8 mouse cellular contexts compared by ENCODE assay signal in the genomic region with DNA sequence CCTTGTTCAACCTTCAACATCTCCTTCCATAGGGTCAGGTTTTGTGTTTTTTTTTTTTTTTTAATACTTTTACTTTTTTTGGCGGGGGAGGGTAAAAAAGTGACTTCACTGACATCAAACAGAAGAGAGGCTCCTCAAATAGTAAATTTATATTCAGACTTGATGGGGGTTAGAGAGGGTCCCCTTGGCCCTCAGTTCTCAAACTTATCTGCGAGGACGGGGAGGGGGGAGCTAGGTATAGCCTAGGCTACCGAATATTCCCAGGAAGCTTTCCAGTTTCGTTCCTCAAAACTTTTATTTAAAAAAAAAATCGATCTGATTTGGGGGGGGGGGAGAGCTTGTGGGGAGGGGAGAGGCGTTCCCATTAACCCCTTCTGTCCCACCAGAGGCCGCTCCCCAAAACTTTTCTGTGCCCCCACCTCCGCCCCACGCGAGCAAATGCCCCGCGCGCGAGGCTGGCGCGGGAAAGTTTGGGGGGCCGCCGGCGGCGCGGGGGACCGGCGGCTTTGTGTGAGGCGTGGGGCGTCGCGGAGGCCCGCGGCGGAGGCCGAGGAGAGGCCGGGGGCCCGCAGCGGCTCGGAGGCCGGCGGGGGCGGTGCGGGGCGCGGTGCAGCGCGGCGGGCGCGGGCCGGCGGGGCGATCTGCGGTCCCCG. TPM values are rescaled to one million over a fixed set of nuclear protein-coding genes. Genes with fewer than 3 reads are reported as not detected.
DNase-seq lines count a peak whose midpoint lies in the region; ATAC-seq and TF ChIP-seq lines count a peak whose summit lies in the region.

No protein-coding gene starts in this region.

- H3K4me2 ChIP-seq in kidney, postnatal 0 days (ENCODE audit: low read length): peak overlapping the region; percentile 80
- H3K4me2 ChIP-seq in forebrain, postnatal 0 days (ENCODE audit: low read depth): peak overlapping the region; percentile 71
- peak overlapping the region; percentile 62 for H3K4me2 ChIP-seq in liver, embryonic 13.5 days
- peak overlapping the region; percentile 75 for H3K4me2 ChIP-seq in stomach, embryonic 16.5 days (ENCODE audit: low read depth, low read length)

- no peaks in the 10 kb centered on the region for H3K36me3 ChIP-seq in kidney, postnatal 0 days (ENCODE audit: insufficient read depth, low read length)
- no peaks in the 10 kb centered on the region for H3K36me3 ChIP-seq in forebrain, postnatal 0 days (ENCODE audit: insufficient read depth)
- H3K36me3 ChIP-seq in liver, embryonic 13.5 days: no peaks in the 10 kb centered on the region
- H3K36me3 ChIP-seq in stomach, embryonic 16.5 days (ENCODE audit: control insufficient read depth, insufficient read depth, low read length): no peaks in the 10 kb centered on the region

- peak overlapping the region; percentile 100 for H3K9ac ChIP-seq in kidney, postnatal 0 days (ENCODE audit: low read depth, low read length)
- peak overlapping the region; percentile 90 for H3K9ac ChIP-seq in forebrain, postnatal 0 days
- peak overlapping the region; percentile 57 for H3K9ac ChIP-seq in liver, embryonic 13.5 days
- H3K9ac ChIP-seq in stomach, embryonic 16.5 days (ENCODE audit: low read length): peak overlapping the region; percentile 99

- DNase-seq in kidney, postnatal 0 days (ENCODE audit: low spot score): peak; percentile 49
- no peak for DNase-seq in kidney, postnatal 36 days
- DNase-seq in forebrain, postnatal 0 days: peak; percentile 24
- DNase-seq in liver, embryonic 13.5 days: no peak
- no peak for DNase-seq in spleen, postnatal 14 days (ENCODE audit: low spot score in 2 of 2)
- no peak for DNase-seq in frontal cortex, postnatal 36 days (ENCODE audit: low spot score in 2 of 2)

- H3K27me3 ChIP-seq in kidney, postnatal 0 days (ENCODE audit: insufficient read depth, low read length): no peaks in the 10 kb centered on the region
- H3K27me3 ChIP-seq in forebrain, postnatal 0 days (ENCODE audit: insufficient read depth, low read length): no peaks in the 10 kb centered on the region
- peaks cover 37% of the 10 kb centered on the region for H3K27me3 ChIP-seq in liver, embryonic 13.5 days
- H3K27me3 ChIP-seq in stomach, embryonic 16.5 days (ENCODE audit: control insufficient read depth, insufficient read depth, low read length): no peaks in the 10 kb centered on the region

- TF ChIP-seq CTCF in kidney, postnatal 0 days (IDR thresholded peaks at IDR 0.05; ENCODE audit: low read depth): no peak
- TF ChIP-seq CTCF in forebrain, postnatal 0 days (IDR thresholded peaks at IDR 0.05; ENCODE audit: low read depth): no peak

- no peaks in the 10 kb centered on the region for H3K9me3 ChIP-seq in kidney, postnatal 0 days (replicated peaks; ENCODE audit: low read length)
- H3K9me3 ChIP-seq in forebrain, postnatal 0 days (ENCODE audit: low read length): no peaks in the 10 kb centered on the region
- H3K9me3 ChIP-seq in liver, embryonic 13.5 days (replicated peaks): no peaks in the 10 kb centered on the region
- H3K9me3 ChIP-seq in stomach, embryonic 16.5 days (replicated peaks; ENCODE audit: control insufficient read depth, low read length): no peaks in the 10 kb centered on the region

- peak; percentile 60 for ATAC-seq in kidney, postnatal 0 days (replicated peaks; ENCODE audit: low FRiP score, low read depth)
- ATAC-seq in forebrain, postnatal 0 days: peak; percentile 50
- no peak for ATAC-seq in liver, embryonic 13.5 days (ENCODE audit: low read depth)
- 0 out of 2 replicates have a peak, but pooled peaks have one; percentile 36 for ATAC-seq in stomach, embryonic 16.5 days (ENCODE audit: insufficient read depth, low FRiP score)

- peak overlapping the region; percentile 98 for H3K27ac ChIP-seq in kidney, postnatal 0 days
- H3K27ac ChIP-seq in brown adipose tissue, adult 24 weeks (replicated peaks; ENCODE audit: low read depth, low read length): no peak overlapping the region
- peak overlapping the region; percentile 72 for H3K27ac ChIP-seq in forebrain, postnatal 0 days (ENCODE audit: low read depth, low read length)
- H3K27ac ChIP-seq in liver, embryonic 13.5 days: no peak overlapping the region
- H3K27ac ChIP-seq in stomach, embryonic 16.5 days (ENCODE audit: low read length): peak overlapping the region; percentile 88

- WGBS in kidney, postnatal 0 days: 2% methylated on average over 33 of the region's 52 CpGs
- WGBS in forebrain, postnatal 0 days: 5% methylated on average over 38 of the region's 52 CpGs
- WGBS in liver, embryonic 13.5 days (ENCODE audit: insufficient replicate concordance): 5% methylated on average over 17 of the region's 52 CpGs
- WGBS in stomach, embryonic 16.5 days: 2% methylated on average over 36 of the region's 52 CpGs

- peak overlapping the region; percentile 91 for H3K4me3 ChIP-seq in kidney, postnatal 0 days (replicated peaks; ENCODE audit: low read depth, low read length)
- peak overlapping the region; percentile 55 for H3K4me3 ChIP-seq in brown adipose tissue, adult 24 weeks (ENCODE audit: insufficient read depth, low read depth, low read length)
- peak overlapping the region; percentile 93 for H3K4me3 ChIP-seq in forebrain, postnatal 0 days (ENCODE audit: low read depth, low read length)
- peak overlapping the region; percentile 64 for H3K4me3 ChIP-seq in liver, embryonic 13.5 days (replicated peaks)
- peak overlapping the region; percentile 84 for H3K4me3 ChIP-seq in stomach, embryonic 16.5 days (replicated peaks; ENCODE audit: low read length)

- H3K4me1 ChIP-seq in kidney, postnatal 0 days (replicated peaks; ENCODE audit: insufficient read depth, low read length): peaks cover 5% of the 10 kb centered on the region; the same call in 1 of the 2 replicates
- H3K4me1 ChIP-seq in brown adipose tissue, adult 24 weeks (ENCODE audit: control insufficient read depth, insufficient read depth, insufficient read length, low read length): no peaks in the 10 kb centered on the region
- no peaks in the 10 kb centered on the region for H3K4me1 ChIP-seq in forebrain, postnatal 0 days (ENCODE audit: insufficient read depth)
- H3K4me1 ChIP-seq in liver, embryonic 13.5 days (replicated peaks): peaks cover 7% of the 10 kb centered on the region
- peaks cover under 1% of the 10 kb centered on the region; the same call in 1 of the 2 replicates for H3K4me1 ChIP-seq in stomach, embryonic 16.5 days (ENCODE audit: control insufficient read depth, insufficient read depth, low read length)

RNA-seq across cellular contexts. Expression of a gene that starts 0.4 kb away (rescaled TPM):
- polyA plus RNA-seq in kidney, postnatal 0 days (2015; fragmentation: Nextera tagmentation; extraction: Ambion mirVana): 26.6 and 27.6 TPM in 2 replicates
- 0.28 and 0.42 TPM in 2 replicates for polyA plus RNA-seq in brown adipose tissue, adult 24 weeks (2012; ENCODE audit: insufficient read depth, insufficient read length, missing spikeins)
- total RNA-seq in forebrain, postnatal 0 days (2014; rRNA removed): 13.8 and 21.9 TPM in 2 replicates
- polyA plus RNA-seq in forebrain, postnatal 0 days (2015; fragmentation: Nextera tagmentation; extraction: Ambion mirVana): 5.5 and 11.1 TPM in 2 replicates
- 2.1 and 4.3 TPM in 2 replicates for polyA plus RNA-seq in liver, embryonic 13.5 days (2015; fragmentation: Nextera tagmentation; extraction: Ambion mirVana)
- polyA plus RNA-seq in stomach, embryonic 16.5 days (2015; fragmentation: Nextera tagmentation; extraction: Ambion mirVana): 23.1 and 24.0 TPM in 2 replicates

Comparison
In these comparisons a context has a peak if more than half of its experiments do, and no peak if none do; other contexts are left out.
1. DNase-seq: peak in kidney, postnatal 0 days (single experiment) and forebrain, postnatal 0 days (single experiment); none in kidney, postnatal 36 days (0 of 2), liver, embryonic 13.5 days (single experiment), spleen, postnatal 14 days (0 of 2) and frontal cortex, postnatal 36 days (0 of 2).
2. H3K27ac ChIP-seq: peak in kidney, postnatal 0 days (single experiment), forebrain, postnatal 0 days (single experiment) and stomach, embryonic 16.5 days (single experiment); none in brown adipose tissue, adult 24 weeks (single experiment) and liver, embryonic 13.5 days (single experiment).
3. Peak in every context shown above with its lines, with median percentiles within 50 percentile points of each other: H3K4me2 ChIP-seq, H3K4me3 ChIP-seq and H3K9ac ChIP-seq.